ENCODE assay signal across 8 mouse cellular contexts in the genomic region with DNA sequence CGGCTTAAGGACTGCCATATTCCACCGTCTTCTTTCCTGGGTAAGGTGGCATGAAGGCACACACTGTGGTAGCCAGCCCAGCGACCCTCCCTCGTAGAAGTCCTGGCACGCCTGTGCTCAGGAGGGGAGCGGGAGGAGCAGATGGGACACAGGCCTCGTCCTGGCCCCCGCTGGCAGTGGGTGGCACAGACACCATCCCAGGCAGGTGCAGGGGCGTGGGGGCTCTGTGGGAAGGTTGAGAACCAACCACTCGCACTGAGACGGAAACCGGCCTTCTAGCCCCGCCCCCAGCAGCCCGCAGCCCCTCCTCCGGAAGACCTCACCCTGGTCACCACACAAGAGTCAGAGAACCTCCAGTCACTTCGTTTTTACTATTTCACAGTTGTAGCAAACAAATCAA. TPM values are rescaled to one million over a fixed set of nuclear protein-coding genes. Genes with fewer than 3 reads are reported as not detected.
DNase-seq lines count a peak whose midpoint lies in the region; ATAC-seq and TF ChIP-seq lines count a peak whose summit lies in the region.

No protein-coding gene starts in this region.

- no peak overlapping the region for H3K4me3 ChIP-seq in forebrain, postnatal 0 days (ENCODE audit: low read depth, low read length)
- H3K4me3 ChIP-seq in kidney, embryonic 15.5 days (replicated peaks), result peak overlapping the region; percentile 35
- H3K4me3 ChIP-seq in small intestine, adult 2 months (ENCODE audit: low read depth, low read length), result peak overlapping the region; percentile 55

- no peaks in the 10 kb centered on the region for H3K9me3 ChIP-seq in forebrain, postnatal 0 days (ENCODE audit: low read length)
- H3K9me3 ChIP-seq in kidney, embryonic 15.5 days (replicated peaks), result no peaks in the 10 kb centered on the region

- no peaks in the 10 kb centered on the region for H3K27me3 ChIP-seq in forebrain, postnatal 0 days (ENCODE audit: insufficient read depth, low read length)
- no peaks in the 10 kb centered on the region for H3K27me3 ChIP-seq in kidney, embryonic 15.5 days
- H3K27me3 ChIP-seq in small intestine, adult 2 months (ENCODE audit: control insufficient read depth, insufficient read depth, low read length), result no peaks in the 10 kb centered on the region

- peak; percentile 71 for DNase-seq in cerebellum, adult 11-12 months
- DNase-seq in cerebellum, adult 18-20 months, result no peak
- DNase-seq in forebrain, postnatal 0 days, result no peak
- DNase-seq in lung, postnatal 36 days, result peak; percentile 88
- no peak for DNase-seq in right cerebral cortex, postnatal 36 days (ENCODE audit: low spot score in 2 of 2)

- WGBS in forebrain, postnatal 0 days, result 12% methylated on average over 16 of the region's 16 CpGs
- 6% methylated on average over 16 of the region's 16 CpGs for WGBS in kidney, embryonic 15.5 days
- 12% methylated on average over 16 of the region's 16 CpGs for WGBS in small intestine, adult 2 months

- H3K4me2 ChIP-seq in forebrain, postnatal 0 days (ENCODE audit: low read depth), result 0 out of 2 replicates have a peak overlapping the region, but pooled peaks have one; percentile 19
- H3K4me2 ChIP-seq in kidney, embryonic 15.5 days, result peak overlapping the region; percentile 64

- no peak for TF ChIP-seq CTCF in forebrain, postnatal 0 days (IDR thresholded peaks at IDR 0.05; ENCODE audit: low read depth)
- TF ChIP-seq CTCF in small intestine, adult 2 months (IDR thresholded peaks at IDR 0.05; ENCODE audit: extremely low read depth, insufficient read length, insufficient replicate concordance, low read depth, low read length), result no peak

- peaks cover 44% of the 10 kb centered on the region for H3K36me3 ChIP-seq in forebrain, postnatal 0 days (ENCODE audit: insufficient read depth)
- H3K36me3 ChIP-seq in kidney, embryonic 15.5 days, result peaks cover 47% of the 10 kb centered on the region
- peaks cover 44% of the 10 kb centered on the region for H3K36me3 ChIP-seq in small intestine, adult 2 months (ENCODE audit: control insufficient read depth, insufficient read depth, low read length)

- H3K27ac ChIP-seq in forebrain, postnatal 0 days (ENCODE audit: low read depth, low read length), result no peak overlapping the region
- H3K27ac ChIP-seq in kidney, embryonic 15.5 days, result peak overlapping the region; percentile 71
- H3K27ac ChIP-seq in small intestine, adult 2 months (ENCODE audit: insufficient read depth, low read depth, low read length), result peak overlapping the region; percentile 82

- no peak for TF ChIP-seq POLR2A in small intestine, adult 2 months (IDR thresholded peaks at IDR 0.05; ENCODE audit: low read depth, low read length)

- ATAC-seq in activated CD4-positive, CD25-positive, alpha-beta regulatory T cell, adult 4 months, result peak; percentile 78
- ATAC-seq in forebrain, postnatal 0 days, result peak; percentile 43; the same call in 1 of the 2 replicates
- ATAC-seq in kidney, embryonic 15.5 days (replicated peaks; ENCODE audit: low FRiP score), result peak; percentile 21; the same call in 1 of the 2 replicates

- 0 out of 2 replicates have a peak overlapping the region, but pooled peaks have one; percentile 14 for H3K9ac ChIP-seq in forebrain, postnatal 0 days
- H3K9ac ChIP-seq in kidney, embryonic 15.5 days, result peak overlapping the region; percentile 35

- H3K4me1 ChIP-seq in forebrain, postnatal 0 days (ENCODE audit: insufficient read depth), result 0 out of 2 replicates have a peak, but pooled peaks cover 3% of the 10 kb centered on the region
- peaks cover 34% of the 10 kb centered on the region for H3K4me1 ChIP-seq in kidney, embryonic 15.5 days
- H3K4me1 ChIP-seq in small intestine, adult 2 months (ENCODE audit: control insufficient read depth, insufficient read depth, insufficient read length, low read length), result peaks cover 14% of the 10 kb centered on the region

RNA-seq across cellular contexts. Expression of gene Unc13d, which starts 0.5 kb away (rescaled TPM):
- polyA plus RNA-seq in activated CD4-positive, CD25-positive, alpha-beta regulatory T cell, adult 4 months (2017; shearing (Covaris generic)), result 100 to 1,000 TPM in 1 of 2 experiments, 10 to 100 TPM in 1; 68.6 to 116 TPM
- 0.46 and 0.86 TPM in 2 replicates for total RNA-seq in forebrain, postnatal 0 days (2014; rRNA removed)
- polyA plus RNA-seq in forebrain, postnatal 0 days (2015; fragmentation: Nextera tagmentation; extraction: Ambion mirVana), result 0.29 and 0.58 TPM in 2 replicates
- 1.3 and 1.5 TPM in 2 replicates for polyA plus RNA-seq in kidney, embryonic 15.5 days (2015; fragmentation: Nextera tagmentation; extraction: Ambion mirVana)
- 5.8 and 7.1 TPM in 2 replicates for polyA plus RNA-seq in small intestine, adult 2 months (2012; rRNA removed)

RNA-seq across cellular contexts. Expression of gene Wbp2, which starts 8.6 kb away (rescaled TPM):
- 100 to 1,000 TPM in 1 of 2 experiments, 10 to 100 TPM in 1; 85.4 to 142 TPM for polyA plus RNA-seq in activated CD4-positive, CD25-positive, alpha-beta regulatory T cell, adult 4 months (2017; shearing (Covaris generic))
- total RNA-seq in forebrain, postnatal 0 days (2014; rRNA removed), result 94.7 and 130 TPM in 2 replicates
- 281 and 287 TPM in 2 replicates for polyA plus RNA-seq in forebrain, postnatal 0 days (2015; fragmentation: Nextera tagmentation; extraction: Ambion mirVana)
- polyA plus RNA-seq in kidney, embryonic 15.5 days (2015; fragmentation: Nextera tagmentation; extraction: Ambion mirVana), result 82.1 and 101 TPM in 2 replicates
- polyA plus RNA-seq in small intestine, adult 2 months (2012; rRNA removed), result 139 and 334 TPM in 2 replicates

RNA-seq across cellular contexts. Expression of gene Unk, which starts 48.1 kb away (rescaled TPM):
- polyA plus RNA-seq in activated CD4-positive, CD25-positive, alpha-beta regulatory T cell, adult 4 months (2017; shearing (Covaris generic)), result 10 to 100 TPM; 10.4 to 12.3 TPM
- total RNA-seq in forebrain, postnatal 0 days (2014; rRNA removed), result 38.9 and 43.8 TPM in 2 replicates
- 18.7 and 22.5 TPM in 2 replicates for polyA plus RNA-seq in forebrain, postnatal 0 days (2015; fragmentation: Nextera tagmentation; extraction: Ambion mirVana)
- polyA plus RNA-seq in kidney, embryonic 15.5 days (2015; fragmentation: Nextera tagmentation; extraction: Ambion mirVana), result 37.3 and 40.1 TPM in 2 replicates
- 10.4 and 21.5 TPM in 2 replicates for polyA plus RNA-seq in small intestine, adult 2 months (2012; rRNA removed)

RNA-seq across cellular contexts. Expression of gene Trim47, which starts 48.8 kb away (rescaled TPM):
- polyA plus RNA-seq in activated CD4-positive, CD25-positive, alpha-beta regulatory T cell, adult 4 months (2017; shearing (Covaris generic)), result not detected
- total RNA-seq in forebrain, postnatal 0 days (2014; rRNA removed), result 10.5 and 13.0 TPM in 2 replicates
- 6.6 and 7.8 TPM in 2 replicates for polyA plus RNA-seq in forebrain, postnatal 0 days (2015; fragmentation: Nextera tagmentation; extraction: Ambion mirVana)
- 21.4 and 24.6 TPM in 2 replicates for polyA plus RNA-seq in kidney, embryonic 15.5 days (2015; fragmentation: Nextera tagmentation; extraction: Ambion mirVana)
- 28.3 and 28.5 TPM in 2 replicates for polyA plus RNA-seq in small intestine, adult 2 months (2012; rRNA removed)

RNA-seq across cellular contexts. Expression of gene H3f3b, which starts 50.5 kb away (rescaled TPM):
- polyA plus RNA-seq in activated CD4-positive, CD25-positive, alpha-beta regulatory T cell, adult 4 months (2017; shearing (Covaris generic)), result 1,000 to 10,000 TPM; 1,520 to 1,873 TPM
- 730 and 936 TPM in 2 replicates for total RNA-seq in forebrain, postnatal 0 days (2014; rRNA removed)
- polyA plus RNA-seq in forebrain, postnatal 0 days (2015; fragmentation: Nextera tagmentation; extraction: Ambion mirVana), result 2,422 and 2,718 TPM in 2 replicates
- 1,673 and 1,817 TPM in 2 replicates for polyA plus RNA-seq in kidney, embryonic 15.5 days (2015; fragmentation: Nextera tagmentation; extraction: Ambion mirVana)
- polyA plus RNA-seq in small intestine, adult 2 months (2012; rRNA removed), result 48.6 and 118 TPM in 2 replicates

Comparison
In these comparisons a context has a peak if more than half of its experiments do, and no peak if none do; other contexts are left out.
1. DNase-seq: peak in cerebellum, adult 11-12 months (single experiment) and lung, postnatal 36 days (single experiment); none in cerebellum, adult 18-20 months (0 of 2), forebrain, postnatal 0 days (single experiment) and right cerebral cortex, postnatal 36 days (0 of 2).
2. ATAC-seq: peak in every context shown above with its lines; median percentile 78 in activated CD4-positive, CD25-positive, alpha-beta regulatory T cell, adult 4 months; 43 in forebrain, postnatal 0 days; 21 in kidney, embryonic 15.5 days.